Mouse (Mus musculus) brain, embryonic 14.5 days (tissue): ENCODE measurements around the gene Slc4a3. TPM values are rescaled to one million over a fixed set of nuclear protein-coding genes. Genes with fewer than 3 reads are reported as not detected.
A peak's percentile ranks its signal among the peaks of the same experiment; 100 is the strongest.

Experiments used
- DNase-seq: peaks from one replicate; pipeline ENCODE4 v3.0.0-alpha.2; 2011; ENCODE audit warnings: low read depth
- CTCF ChIP-seq: fragments of 200-500 bp; IDR thresholded peaks from 2 replicates; pipeline ENCODE4 v1.5.1; 2012; ENCODE audit warnings: inconsistent platforms, mild to moderate bottlenecking, moderate library complexity, borderline replicate concordance; ENCODE audit not compliant: insufficient read depth, insufficient read length; ENCODE audit errors: extremely low read depth
- POLR2A ChIP-seq: fragments of 200-500 bp; IDR thresholded peaks from 2 replicates; pipeline ENCODE4 v1.6.1; 2012; ENCODE audit warnings: mild to moderate bottlenecking, inconsistent platforms, borderline replicate concordance; ENCODE audit not compliant: poor library complexity, insufficient read depth, insufficient read length, severe bottlenecking; ENCODE audit errors: extremely low read depth
- polyA plus RNA-seq: library from polyadenylated mRNA; depleted of rRNA; stranded (reverse); fragments of >200 nt; gene quantifications from 2 replicates; pipeline ENCODE4 v1.2.3, GENCODE M21; 2012

The Slc4a3 gene
- polyA plus RNA-seq, 1 experiment = 59.4 TPM

DNA sequence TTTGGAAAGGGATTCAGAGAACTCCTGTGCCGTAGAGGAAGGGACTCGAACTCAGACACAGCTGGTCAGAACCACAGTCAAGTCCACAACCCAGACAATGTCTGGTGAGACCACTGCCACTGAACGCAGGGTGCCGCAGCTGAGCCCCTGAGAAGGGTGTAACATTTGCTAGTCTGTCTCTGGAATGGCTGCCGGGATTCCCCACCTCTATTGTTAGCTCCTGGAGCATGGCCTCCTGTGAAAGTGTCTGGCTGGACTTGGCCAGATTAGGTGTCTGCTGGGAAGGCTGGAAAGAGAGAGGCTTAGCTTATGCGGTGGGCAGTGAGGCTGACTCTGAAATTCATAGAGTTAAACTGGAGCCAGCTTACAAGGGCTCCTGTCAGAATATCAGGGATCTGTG is 24.3 kb downstream of the Slc4a3 start:
- DNase-seq = no peak
- TF ChIP-seq POLR2A (no peak), CTCF (no peak)

DNA sequence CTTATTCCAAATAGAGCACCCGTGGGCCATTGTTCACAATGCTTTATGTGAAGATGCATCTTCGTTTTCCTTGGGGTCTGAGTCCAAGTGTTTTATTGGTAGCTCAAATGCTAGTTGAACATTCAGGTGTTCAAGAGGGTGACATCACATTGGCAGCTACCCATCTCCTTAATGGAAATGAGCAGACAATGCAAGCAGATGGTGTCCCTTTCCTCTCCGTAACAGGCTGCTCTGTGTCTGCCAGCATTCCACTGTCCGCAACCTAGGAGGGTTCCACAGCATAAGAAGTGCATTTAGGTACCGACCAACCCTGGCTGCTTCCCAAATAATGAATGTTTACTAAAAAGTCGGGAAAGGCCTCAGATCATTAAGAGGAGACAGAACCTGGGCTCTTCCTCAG is 26.7 kb downstream of the Slc4a3 start:
- TF ChIP-seq CTCF = no peak
- no peak for TF ChIP-seq POLR2A
- DNase-seq = peak; percentile 47

- no peak for TF ChIP-seq POLR2A
- no peak for DNase-seq
Observed at GRCm38 (mm10) chr1:75573715-75574114, 27.6 kb downstream of the Slc4a3 start.

- DNase-seq = peak; percentile 64
- TF ChIP-seq CTCF (no peak), POLR2A (no peak)
Observed at GRCm38 (mm10) chr1:75574476-75575310, 28.6 kb downstream of the Slc4a3 start.

GRCm38 (mm10) chr1:75581936-75582624 is 36.0 kb downstream of the Slc4a3 start:
- TF ChIP-seq CTCF = no peak
- no peak for TF ChIP-seq POLR2A
- DNase-seq = peak; percentile 79

DNA sequence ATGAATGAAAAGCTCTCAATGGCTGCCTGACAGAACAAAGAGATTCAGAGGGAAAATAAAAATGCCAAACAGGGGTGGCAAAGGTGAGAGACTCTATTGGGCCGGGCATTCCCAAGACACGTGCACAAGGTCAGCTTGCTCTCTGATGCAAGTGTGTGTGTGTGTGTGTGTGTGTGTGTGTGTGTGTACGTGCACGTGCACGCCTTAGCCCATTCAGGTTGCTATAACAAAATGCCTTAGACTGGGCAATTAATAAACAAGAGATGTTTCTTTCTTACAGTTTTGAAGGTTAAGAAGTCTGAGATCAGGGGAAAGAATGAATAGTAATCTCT is 36.5 kb downstream of the Slc4a3 start:
- no peak for TF ChIP-seq POLR2A
- no peak for TF ChIP-seq CTCF
- DNase-seq = no peak

DNA sequence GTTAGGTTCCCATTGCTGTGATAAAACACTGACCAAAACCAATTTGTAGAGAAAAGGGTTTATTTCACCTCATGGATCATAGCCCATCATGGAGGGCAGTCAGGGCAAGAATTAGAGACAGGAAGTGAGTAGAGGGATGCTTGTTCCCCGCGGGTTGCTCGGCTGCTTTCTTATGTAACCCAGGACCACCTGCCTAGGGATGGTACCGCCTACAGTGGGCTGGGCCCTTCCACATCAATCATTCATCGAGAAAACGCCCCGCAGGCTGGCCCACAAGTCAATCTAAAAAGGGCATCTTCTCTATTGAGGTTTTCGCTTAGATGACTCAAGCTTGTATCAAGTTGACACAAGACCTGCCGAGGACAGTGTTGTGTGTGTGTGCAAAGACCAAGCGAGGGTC is 37.0 kb downstream of the Slc4a3 start:
- TF ChIP-seq CTCF (no peak), POLR2A (no peak)
- no peak for DNase-seq

GRCm38 (mm10) chr1:75586791-75587190 is 40.7 kb downstream of the Slc4a3 start:
- TF ChIP-seq POLR2A = no peak
- no peak for TF ChIP-seq CTCF
- DNase-seq = no peak

- peak; percentile 58 for DNase-seq
- no peak for TF ChIP-seq CTCF
- TF ChIP-seq POLR2A = no peak
Observed at GRCm38 (mm10) chr1:75587738-75588719, 42.0 kb downstream of the Slc4a3 start.

DNA sequence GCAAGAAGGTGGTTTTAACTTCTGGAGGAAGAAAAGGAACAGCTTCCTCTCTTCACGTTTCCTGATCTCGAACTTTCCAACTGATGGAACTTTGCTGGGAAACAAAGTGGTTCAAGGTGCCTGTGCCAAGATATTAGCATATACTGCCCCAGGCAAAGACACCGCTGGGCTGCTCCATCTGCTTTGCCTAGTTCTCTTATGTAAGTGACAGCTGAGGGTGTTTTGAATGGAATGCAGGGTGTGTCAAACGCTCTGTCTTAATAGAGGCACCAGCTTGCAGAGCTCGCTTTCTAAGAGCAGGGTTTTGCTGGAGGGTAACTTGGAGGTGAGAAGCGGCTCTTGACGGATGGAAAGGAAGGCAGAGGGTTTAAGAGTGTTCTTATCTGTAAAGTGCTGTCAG is 42.8 kb downstream of the Slc4a3 start:
- TF ChIP-seq CTCF = no peak
- TF ChIP-seq POLR2A = no peak
- peak; percentile 86 for DNase-seq

DNA sequence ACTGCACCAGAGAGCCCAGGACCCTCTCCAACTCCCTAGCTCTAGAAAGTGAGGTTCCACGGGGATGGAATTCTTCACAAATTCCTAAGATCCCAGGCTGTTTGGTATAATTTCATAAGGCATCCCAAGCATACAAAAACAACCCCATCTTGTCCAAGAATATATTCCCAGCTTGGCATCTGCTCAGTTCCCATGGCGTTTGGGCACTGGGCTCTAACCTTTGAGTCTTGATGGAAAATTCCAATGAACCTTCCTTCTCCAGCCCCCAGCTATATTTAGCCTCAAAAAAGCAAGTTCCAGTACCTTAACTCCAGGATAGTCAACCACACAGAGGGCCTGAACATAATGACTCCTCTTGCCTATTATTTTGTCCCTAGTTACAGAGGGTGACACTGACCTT is 43.9 kb downstream of the Slc4a3 start:
- no peak for DNase-seq
- TF ChIP-seq CTCF = no peak
- TF ChIP-seq POLR2A = no peak

GRCm38 (mm10) chr1:75593956-75594355 is 47.9 kb downstream of the Slc4a3 start:
- TF ChIP-seq POLR2A = no peak
- no peak for TF ChIP-seq CTCF
- no peak for DNase-seq
